Mouse (Mus musculus): ENCODE results near the gene Taf1d.

GRCm38 (mm10) chr9:15349925-15350324, 43.9 kb downstream of the Taf1d start:
- TF ChIP-seq CTCF (IDR thresholded peaks at IDR 0.05), result no peak
- TF ChIP-seq EP300 (IDR thresholded peaks at IDR 0.05), result no peak

Measured in lung, postnatal 0 days (tissue).